Mouse (Mus musculus) olfactory bulb, adult 2 months (tissue): ENCODE data around the gene Klhl2.

ENCODE experiments used
- CTCF ChIP-seq: fragments of 200-500 bp; IDR thresholded peaks from 2 replicates; pipeline ENCODE4 v1.5.1; 2012; ENCODE audit warnings: low read depth, mild to moderate bottlenecking, low read length, moderate library complexity; ENCODE audit not compliant: insufficient read depth
- POLR2A ChIP-seq: fragments of 200-500 bp; IDR thresholded peaks from 2 replicates; pipeline ENCODE4 v1.6.1; 2012; ENCODE audit warnings: mild to moderate bottlenecking, low read depth, low read length, moderate library complexity; ENCODE audit not compliant: insufficient read depth

DNA sequence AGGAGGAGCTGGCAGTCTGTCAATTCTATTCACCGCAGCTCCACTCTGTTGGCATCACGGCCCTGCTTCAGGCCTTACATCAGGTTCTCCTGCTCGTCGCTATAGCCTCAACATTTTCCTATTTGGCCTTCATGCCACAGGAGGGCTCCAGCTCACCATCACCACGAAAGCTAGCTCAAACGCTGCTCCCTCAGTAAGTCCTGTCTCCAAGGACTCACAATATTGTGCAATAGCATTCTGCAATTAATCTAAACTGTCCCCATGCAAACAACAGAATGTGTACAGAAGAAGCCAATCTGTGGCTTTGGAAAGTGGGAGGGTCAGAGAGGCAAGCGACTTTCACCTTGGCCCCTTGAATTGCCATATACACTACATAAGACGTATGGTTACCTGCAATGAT lies 88.4 kb downstream of the Klhl2 start:
- no peak for TF ChIP-seq POLR2A
- 0 out of 2 replicates have a peak, but pooled peaks have one; percentile 19 for TF ChIP-seq CTCF
